Mouse (Mus musculus): ENCODE measurements around the gene Stat5b.

The Stat5b gene

DNA sequence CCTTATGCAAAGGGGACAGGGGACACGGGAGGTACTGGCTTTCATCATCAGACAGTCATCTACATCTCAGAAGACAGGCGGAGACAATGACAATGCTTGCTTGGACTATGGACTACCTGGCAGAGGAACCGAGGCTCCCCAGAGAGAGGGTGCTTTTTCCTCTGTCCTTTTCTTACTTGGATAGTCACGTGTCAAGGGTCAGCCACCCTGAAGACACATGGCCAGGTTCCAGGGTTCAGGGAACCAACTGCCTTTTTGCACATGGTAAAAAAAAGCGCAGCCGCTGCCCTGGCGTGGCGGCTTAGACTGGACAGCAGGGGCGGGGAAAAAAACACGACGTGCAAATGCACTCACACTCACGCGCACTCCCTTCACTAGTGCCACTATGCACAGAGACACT lies 68.0 kb downstream of the Stat5b start:
- no peak for TF ChIP-seq GATA4 (IDR thresholded peaks at IDR 0.05; ENCODE audit: insufficient replicate concordance, low read length)

DNA sequence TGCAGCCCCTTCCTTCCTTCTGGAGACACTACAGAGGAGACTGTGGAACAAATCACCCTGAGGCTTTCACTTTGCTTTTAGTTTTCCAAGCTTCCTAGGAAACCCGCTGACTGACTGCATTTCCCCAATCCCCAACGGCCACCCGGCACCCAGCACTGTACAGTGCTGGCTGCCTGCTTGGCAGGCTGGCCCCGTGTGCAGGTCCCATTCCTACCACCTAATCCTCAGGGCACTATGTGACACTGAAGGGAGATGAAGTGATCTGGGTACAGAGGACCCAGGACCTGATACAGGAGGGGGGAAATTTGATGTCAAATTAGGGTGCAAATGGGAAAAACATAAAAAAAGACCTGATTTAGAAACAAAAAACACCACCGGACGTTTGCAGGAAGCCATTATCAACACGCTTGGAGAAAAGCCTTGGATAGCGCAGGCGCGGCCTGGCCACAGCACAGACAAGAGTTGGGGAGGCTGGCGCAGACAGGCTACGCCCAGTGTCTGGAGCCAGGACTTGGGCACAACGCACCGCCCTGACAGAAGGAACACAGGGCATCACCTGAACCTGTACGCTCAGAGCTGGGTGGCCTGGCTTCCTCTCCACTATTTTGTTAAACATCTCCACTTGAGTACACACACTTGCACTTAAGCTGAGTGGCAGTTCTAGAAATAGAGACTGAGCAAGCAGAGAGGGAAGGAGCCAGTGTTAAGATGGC lies 68.6 kb downstream of the Stat5b start:
- TF ChIP-seq GATA4 (IDR thresholded peaks at IDR 0.05; ENCODE audit: insufficient replicate concordance, low read length) = no peak

DNA sequence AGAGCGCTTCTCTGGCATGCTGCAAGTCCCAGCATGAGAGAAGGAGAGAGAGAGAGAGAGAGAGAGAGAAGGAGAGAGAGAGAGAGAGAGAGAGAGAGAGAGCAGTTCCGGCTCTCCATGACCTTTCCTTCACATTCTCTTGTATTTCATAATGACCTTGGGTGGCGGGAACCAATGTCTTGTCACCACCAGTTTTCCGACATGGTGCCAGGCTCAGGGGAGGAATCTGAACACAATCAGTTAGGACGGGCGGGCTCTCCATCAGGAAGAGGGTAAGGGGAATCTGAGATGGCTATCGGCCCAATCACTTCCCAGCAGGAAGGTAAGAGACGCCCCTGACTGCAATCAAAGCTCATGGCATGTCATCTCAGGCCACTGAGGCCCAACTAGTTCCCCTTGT lies 70.3 kb downstream of the Stat5b start:
- TF ChIP-seq GATA4 (IDR thresholded peaks at IDR 0.05; ENCODE audit: insufficient replicate concordance, low read length) = no peak

DNA sequence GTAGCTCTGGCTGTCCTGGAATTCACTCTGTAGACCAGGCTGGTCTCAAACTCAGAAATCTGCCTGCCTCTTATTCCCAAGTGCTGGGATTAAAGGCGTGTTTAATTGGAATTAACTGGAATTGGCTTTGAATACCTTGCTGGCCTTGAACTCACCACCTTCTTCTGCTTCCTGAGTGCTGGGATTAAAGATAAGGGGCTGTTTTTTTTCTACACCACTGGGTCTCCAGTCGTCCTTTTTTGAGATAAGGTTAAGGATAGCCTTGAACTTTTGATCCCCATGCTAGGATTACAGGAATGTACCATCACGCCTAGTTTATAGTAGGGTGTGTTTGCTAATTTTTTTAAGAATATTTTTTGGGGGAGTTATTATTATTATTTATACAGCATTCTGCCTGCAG lies 72.5 kb downstream of the Stat5b start:
- no peak for TF ChIP-seq GATA4 (IDR thresholded peaks at IDR 0.05; ENCODE audit: insufficient replicate concordance, low read length)

DNA sequence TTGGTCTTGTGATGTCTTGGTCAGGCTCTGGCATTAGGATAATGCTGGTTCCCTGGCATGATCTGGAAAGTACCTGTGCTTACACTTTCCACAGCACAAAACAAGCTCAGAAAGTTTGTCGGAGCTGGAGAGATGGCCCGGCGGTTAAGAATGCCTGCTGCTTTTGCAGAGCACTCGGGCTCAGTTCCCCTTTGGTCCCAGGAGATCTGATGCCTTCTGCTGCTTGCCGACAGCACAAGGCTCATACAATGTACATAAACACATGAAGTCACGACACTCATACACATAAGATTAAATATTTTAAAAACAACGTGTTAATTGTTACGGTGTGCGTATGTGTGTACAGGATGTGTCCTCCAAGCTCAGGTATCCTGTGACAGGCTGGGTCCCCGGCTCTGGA lies 74.6 kb downstream of the Stat5b start:
- no peak for TF ChIP-seq GATA4 (IDR thresholded peaks at IDR 0.05; ENCODE audit: insufficient replicate concordance, low read length)

DNA sequence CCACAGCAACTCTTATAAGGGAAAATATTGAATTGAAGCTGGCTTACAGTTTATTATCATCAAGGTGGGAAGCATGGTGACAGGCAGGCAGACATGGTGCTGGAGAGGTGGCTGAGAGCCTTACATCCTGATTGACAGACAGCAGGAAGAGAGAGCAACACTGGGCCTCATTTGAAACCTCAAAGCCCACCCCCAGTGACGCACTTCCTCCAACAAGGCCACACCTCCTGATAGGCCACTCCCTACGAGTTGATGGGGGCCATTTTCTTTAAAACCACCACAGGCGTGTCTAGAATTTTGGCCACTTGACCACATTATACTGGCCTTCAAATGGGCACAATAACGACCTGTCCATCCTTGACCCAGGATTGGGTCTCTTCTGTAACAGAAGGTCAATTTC lies 76.3 kb downstream of the Stat5b start:
- no peak for TF ChIP-seq GATA4 (IDR thresholded peaks at IDR 0.05; ENCODE audit: insufficient replicate concordance, low read length)

DNA sequence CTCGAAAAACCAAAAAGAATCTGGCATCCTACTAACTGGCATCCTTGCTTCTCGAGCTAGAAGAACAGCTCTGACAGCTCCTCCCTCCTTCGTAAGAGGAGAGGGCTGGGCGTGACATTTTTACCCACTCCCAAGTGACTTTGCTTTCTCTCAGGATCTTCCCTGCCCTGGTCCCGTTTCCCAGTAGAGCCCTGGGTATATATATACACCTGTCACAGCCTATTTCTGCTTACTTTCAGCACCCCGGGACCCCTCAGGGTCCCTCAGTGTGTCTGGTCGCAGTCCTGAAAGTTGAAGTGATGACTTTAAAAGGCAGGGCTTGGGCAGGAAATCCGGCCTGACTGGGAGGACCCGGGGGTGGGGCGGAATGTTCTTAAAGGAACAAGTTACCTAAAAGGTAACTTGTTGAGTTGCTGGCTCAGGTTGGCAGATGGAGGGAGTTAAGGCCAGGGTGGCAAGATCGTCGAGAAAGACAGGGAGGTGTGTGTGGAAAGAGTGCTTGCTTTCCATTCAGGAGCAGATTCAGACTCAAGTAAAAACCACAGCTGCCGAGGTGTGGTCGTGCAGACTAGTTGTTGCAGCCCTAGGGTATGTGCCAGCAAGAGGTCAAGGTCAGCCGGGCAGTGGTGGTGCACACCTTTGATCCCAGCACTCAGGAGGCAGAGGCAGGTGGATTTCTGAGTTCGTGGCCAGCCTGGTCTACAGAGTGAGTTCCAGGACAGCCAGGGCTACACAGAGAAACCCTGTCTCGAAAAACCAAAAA lies 79.7 kb downstream of the Stat5b start, which contains the start of gene Ghdc:
TSS of gene Ghdc (minus strand) at position 312 of the 763 bp plus-strand sequence.
- no peak for TF ChIP-seq GATA4 (IDR thresholded peaks at IDR 0.05; ENCODE audit: insufficient replicate concordance, low read length)

DNA sequence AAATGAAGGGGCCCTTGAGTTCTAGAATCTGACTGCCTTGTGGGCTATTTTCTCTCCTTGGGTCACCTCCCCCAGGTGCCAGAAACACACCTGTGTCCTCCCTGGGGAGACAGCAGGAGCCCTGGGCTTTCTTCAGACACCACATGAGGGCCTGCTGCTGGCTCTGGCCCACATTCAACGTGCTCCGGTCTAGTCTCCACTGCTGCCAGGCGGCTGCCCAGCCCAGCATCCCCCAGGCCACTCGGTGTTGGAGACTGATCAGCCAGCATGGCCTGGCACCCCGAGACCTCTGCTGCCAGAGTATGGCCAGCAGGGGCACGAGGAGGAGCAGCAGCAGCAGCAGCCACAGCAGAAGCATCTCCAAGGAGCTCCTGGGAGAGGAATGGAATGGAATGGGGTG lies 80.5 kb downstream of the Stat5b start:
- no peak for TF ChIP-seq GATA4 (IDR thresholded peaks at IDR 0.05; ENCODE audit: insufficient replicate concordance, low read length)

DNA sequence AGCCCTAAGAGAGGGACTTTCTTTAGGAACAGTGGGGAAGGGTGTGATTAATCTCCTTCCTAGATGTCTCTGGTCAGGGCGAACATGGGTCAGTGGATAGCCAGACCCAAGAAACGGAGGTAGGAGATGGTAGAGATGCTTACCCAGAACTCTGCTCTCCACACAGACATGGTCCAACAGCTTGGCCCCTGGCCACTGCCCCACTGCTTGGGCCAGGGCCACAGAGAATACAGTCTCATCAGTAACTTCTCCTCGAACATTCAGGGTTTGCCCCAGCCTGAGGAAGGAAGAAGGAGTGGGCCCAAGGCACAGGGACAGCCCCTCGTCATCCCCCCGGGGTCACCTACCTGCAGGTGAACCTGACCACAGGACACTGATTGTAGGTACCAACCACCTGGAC lies 82.7 kb downstream of the Stat5b start:
- TF ChIP-seq GATA4 (IDR thresholded peaks at IDR 0.05; ENCODE audit: insufficient replicate concordance, low read length) = no peak

DNA sequence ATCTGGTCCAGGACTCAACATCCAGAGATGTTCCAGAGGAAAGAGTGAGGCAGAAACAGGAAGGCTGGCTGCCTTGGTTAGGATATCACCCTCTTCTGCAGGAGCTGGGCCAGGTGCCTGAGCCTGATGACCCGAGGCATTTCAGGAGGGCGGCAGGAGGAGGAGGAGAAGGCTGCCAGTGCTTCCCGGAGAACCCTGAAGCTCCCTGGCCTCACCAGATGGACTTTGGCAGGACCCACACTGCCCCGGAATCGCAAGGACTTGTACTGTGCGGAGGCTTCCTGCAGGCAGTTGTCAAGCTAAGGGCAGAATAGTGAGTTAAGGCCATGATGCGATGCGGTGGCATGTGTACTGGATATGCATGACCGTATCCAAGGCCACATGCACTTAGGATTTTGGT lies 83.8 kb downstream of the Stat5b start:
- no peak for TF ChIP-seq GATA4 (IDR thresholded peaks at IDR 0.05; ENCODE audit: insufficient replicate concordance, low read length)

DNA sequence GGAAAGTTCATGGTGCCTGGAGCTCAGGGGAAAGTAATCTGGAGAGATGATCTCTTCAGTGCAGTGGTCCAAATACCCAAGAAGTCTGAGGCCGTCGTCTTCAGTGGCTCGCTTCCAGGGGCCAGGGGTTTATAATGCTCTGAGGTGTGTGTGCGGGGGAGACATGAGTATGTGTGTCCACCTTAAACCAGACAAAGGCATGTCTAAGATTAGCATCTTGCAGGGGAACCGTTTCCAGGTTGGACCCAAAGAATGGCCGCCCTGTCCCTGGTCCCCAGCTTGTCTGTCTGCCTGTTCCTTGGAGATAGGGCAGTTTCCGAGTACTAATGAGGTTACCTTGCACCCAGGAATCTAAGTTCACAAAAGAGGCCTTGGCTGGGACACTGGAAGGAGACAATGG lies 87.7 kb downstream of the Stat5b start, which contains the start of gene Hcrt:
TSS of gene Hcrt (minus strand) at position 101 of the 400 bp plus-strand sequence.
- TF ChIP-seq GATA4 (IDR thresholded peaks at IDR 0.05; ENCODE audit: insufficient replicate concordance, low read length) = no peak

DNA sequence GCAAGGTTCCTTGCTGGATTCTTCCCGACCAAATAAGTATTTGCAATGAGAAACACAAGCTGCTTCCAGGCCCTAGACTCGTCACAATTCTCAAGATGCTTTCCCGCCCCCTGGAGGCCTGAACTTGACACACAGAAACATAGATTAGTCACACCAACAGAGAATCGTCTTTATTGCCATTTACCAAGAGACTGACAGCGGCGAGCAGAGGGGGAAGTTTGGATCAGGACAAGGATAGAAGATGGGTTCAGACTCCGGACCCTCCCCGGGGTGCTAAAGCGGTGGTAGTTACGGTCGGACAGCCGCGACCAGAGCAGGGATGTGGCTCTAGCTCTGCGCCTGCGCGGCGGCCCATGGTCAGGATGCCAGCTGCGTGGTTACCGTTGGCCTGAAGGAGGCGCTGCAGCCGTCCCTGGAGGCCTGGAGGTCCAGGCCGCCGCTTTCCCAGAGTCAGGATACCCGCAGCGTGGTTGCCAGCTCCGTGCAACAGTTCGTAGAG lies 88.9 kb downstream of the Stat5b start:
- no peak for TF ChIP-seq GATA4 (IDR thresholded peaks at IDR 0.05; ENCODE audit: insufficient replicate concordance, low read length)

DNA sequence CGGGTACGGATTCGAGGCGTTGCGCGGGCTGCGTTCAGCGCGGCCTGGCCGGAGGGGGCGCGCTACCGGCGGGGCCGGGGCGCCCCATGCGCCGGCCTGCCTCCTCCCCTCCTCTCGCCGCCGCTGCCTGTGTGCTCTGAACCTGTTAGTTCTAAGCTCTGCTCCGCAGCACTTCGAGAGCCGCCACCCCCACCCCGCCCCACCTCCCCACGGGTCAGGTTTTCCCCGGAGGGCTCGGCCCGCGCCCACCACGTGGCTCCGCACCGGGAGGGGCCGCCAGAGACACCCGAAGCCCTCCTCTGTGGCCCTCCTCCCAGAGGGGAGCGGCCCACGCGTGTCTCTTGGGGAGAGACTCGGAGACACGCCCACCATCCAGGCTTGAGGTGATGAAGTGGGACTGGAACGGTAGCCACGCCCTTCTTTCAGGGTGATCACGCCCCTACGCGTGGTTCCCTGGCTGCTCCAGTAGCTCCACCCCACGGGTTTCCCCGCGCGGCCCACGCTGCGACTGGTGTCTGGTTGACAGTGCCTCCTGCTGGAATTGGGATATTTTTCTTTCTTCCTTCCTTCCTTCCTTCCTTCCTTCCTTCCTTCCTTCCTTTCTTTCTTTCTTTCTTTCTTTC lies 90.8 kb downstream of the Stat5b start, which contains the start of gene Kcnh4:
TSS of gene Kcnh4 (minus strand) at position 332 of the 623 bp plus-strand sequence.
- TF ChIP-seq GATA4 (IDR thresholded peaks at IDR 0.05; ENCODE audit: insufficient replicate concordance, low read length) = no peak

DNA sequence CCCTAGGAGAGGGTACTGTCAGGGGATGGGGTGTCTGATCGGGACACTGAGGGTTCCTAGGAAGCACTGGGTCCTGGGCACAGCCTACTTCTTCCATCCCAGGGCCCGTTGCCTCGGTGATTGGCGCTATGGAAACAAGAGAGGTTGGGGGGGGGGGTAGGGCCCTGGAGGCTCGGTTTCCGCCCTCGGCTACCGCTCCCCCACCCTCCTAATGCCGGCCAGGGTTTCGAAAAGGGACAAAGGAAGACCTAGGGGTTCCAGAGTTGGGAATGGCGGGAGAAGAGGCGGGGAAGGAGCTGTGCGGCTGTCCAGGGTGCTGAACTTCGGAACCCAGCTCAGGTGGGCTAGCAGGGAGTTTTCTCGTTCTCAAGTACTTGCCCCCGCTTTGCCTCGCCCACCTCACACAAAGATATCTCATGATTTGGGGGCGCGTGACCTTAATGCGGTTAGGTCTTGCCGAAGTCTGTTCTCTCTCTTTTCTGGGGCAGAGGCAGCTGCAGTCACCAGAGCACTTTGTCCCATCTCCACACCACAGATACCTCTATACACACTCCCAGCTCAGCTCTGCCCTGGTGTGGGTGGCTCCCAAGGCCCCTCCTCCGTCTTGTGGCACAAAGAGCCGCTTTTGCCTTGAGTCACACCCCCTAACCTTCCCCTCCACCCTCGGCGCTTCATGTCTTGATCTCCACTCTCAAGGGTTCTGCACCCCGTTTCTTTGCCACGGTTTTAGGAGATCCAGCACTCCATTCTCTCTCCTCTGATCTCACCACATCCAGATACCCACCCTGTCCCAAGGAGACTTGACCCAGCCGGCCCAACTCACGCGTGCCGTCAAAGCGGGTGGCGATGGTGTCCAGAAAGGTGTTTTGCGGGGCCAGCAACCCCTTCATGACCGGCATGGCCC lies 91.6 kb downstream of the Stat5b start:
- no peak for TF ChIP-seq GATA4 (IDR thresholded peaks at IDR 0.05; ENCODE audit: insufficient replicate concordance, low read length)

DNA sequence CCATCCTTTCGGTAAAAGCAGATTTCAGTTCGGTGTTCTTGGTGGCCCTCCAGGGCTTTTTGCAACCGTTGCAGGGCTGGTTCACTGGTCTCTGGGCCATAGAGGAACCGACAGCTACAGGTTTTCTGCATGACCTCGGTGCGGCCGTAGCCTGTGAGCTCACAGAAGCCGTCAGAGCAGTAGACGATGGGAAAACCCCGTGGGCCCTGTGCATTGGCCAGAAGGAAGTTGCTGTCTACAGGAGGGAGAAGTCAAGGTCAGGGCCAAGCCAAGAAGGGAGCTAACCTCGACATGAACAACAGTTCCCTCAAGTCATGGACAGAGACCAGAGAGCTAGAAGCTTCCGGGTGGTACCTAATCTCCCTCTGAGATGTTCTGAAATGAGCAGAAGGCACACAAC lies 93.0 kb downstream of the Stat5b start:
- no peak for TF ChIP-seq GATA4 (IDR thresholded peaks at IDR 0.05; ENCODE audit: insufficient replicate concordance, low read length)

Measured in liver, adult (tissue).